Mouse (Mus musculus): ENCODE measurements around the gene Mr1. TPM values are rescaled to one million over a fixed set of nuclear protein-coding genes. Genes with fewer than 3 reads are reported as not detected.

Mr1 gene
- polyA plus RNA-seq, 1 experiment from 2014 or later = 1.3 TPM

DNA sequence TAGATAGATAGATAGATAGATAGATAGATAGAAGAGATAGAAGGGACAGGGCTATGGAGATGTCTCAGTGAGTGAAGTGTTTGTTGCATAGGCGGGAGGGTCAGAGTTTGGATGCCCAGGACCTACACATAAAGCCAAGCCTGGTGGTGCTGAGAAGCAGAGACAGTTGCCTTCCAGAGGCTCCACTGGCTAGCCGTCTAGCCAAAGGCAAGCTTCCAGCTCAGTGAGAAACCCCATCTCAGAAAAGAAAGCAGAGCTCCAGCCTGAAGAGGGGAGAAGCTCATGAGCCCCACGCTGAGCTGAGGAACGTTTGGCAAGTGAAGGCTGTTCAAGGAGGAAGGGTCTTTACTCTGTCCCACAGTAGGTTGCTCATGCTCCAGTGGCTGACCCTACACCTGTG is 44.0 kb downstream of the Mr1 start:
- H3K9ac ChIP-seq = no peak overlapping the region
- no peaks in the 10 kb centered on the region for H3K9me3 ChIP-seq
- 84% methylated on average over 4 of the region's 4 CpGs for WGBS
- H3K27me3 ChIP-seq = no peaks in the 10 kb centered on the region
- no peaks in the 10 kb centered on the region for H3K36me3 ChIP-seq
- H3K4me3 ChIP-seq = no peak overlapping the region
- no peak overlapping the region for H3K4me2 ChIP-seq
- H3K27ac ChIP-seq (replicated peaks) = no peak overlapping the region
- peaks cover 11% of the 10 kb centered on the region for H3K4me1 ChIP-seq (replicated peaks)
- ATAC-seq (ENCODE audit: low read depth) = no peak

DNA sequence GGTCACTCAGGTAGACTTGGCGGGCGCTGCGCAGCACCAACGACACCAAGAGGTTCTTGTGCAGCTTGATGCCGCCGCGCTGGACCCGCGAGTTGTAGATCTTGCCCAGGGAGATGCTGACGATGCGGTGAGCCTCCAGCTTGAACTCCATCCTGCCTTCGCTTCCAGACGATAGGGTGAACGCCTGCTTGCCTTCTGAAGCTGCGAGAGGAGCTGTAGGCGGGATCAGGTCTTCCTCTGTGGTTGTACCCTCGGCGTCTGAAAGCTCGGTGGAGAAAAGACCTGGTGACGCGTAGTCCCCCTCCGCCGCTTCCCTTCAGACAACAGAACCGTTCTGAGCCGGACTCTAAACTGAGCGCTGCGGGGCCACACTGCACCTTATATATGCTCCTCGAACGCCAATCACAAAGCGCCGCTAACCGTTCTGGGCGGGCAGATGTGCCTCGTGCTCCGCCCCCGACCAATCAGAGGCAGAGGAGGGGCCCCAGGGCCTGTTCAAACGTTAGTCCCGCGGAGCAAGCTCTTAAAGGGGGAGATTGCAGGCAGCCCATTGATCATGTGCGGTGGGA is 47.2 kb downstream of the Mr1 start, which contains the start of gene Ier5:
Ier5 (minus strand) TSS at position 357 of the 569 bp plus-strand sequence.
- Histone ChIP-seq H3K27me3 (no peaks in the 10 kb centered on the region), H3K36me3 (no peaks in the 10 kb centered on the region), H3K27ac (replicated peaks) (peak within 1 kb of the TSS; percentile 89), H3K4me2 (peak within 1 kb of the TSS; percentile 86), H3K4me3 (peak within 1 kb of the TSS; percentile 99), H3K4me1 (replicated peaks) (peaks cover 36% of the 10 kb centered on the region), H3K9me3 (no peaks in the 10 kb centered on the region), H3K9ac (peak within 1 kb of the TSS; percentile 100)
- under 1% methylated on average over 40 of the region's 40 CpGs for WGBS
- ATAC-seq (ENCODE audit: low read depth) = peak; percentile 98

DNA sequence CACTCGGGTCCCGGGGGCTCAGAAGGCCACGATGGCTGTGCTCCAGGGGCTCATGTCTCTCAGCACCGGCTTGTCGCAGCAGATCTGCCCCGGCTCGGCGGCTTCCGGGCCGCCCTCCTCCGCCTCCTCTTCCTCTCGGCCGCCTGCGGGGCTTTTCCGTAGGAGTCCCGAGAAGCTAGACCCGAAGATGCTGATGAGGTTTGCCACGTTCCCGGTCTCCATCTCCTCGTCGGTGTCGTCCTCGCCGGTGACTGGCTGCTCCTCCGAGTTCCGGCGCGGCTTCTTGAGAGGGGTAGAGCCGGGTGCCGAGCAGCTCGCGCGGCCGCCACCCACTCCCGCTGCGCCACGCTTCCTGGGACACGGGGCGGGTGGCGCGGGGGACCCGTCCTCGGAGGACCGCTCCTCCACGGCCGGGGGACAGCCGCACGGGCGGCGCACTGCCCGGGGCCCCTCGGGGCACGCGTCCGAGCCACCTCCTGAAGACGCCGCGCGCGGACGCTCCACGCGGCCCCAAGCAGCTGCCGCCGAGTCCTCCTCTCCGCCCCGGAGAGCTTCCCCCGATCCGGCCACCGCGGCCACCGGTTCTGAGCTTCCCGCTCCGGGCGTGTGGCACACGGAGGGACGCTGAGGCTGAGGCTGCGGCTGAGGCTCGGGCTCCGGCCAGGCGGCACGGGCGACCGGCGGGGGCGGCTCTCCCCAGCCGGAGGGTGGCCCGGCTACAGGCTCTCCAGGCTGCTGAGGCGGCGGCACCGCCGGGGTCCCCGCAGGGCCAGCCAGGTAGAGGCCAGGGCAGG is 47.9 kb downstream of the Mr1 start:
- no peaks in the 10 kb centered on the region for H3K9me3 ChIP-seq
- H3K4me1 ChIP-seq (replicated peaks) = peaks cover 43% of the 10 kb centered on the region
- H3K36me3 ChIP-seq = no peaks in the 10 kb centered on the region
- H3K4me2 ChIP-seq = peak overlapping the region; percentile 86
- peak overlapping the region; percentile 100 for H3K9ac ChIP-seq
- peak overlapping the region; percentile 99 for H3K4me3 ChIP-seq
- peak overlapping the region; percentile 89 for H3K27ac ChIP-seq (replicated peaks)
- H3K27me3 ChIP-seq = no peaks in the 10 kb centered on the region
- under 1% methylated on average over 89 of the region's 93 CpGs for WGBS
- ATAC-seq (ENCODE audit: low read depth) = peak; percentile 79

DNA sequence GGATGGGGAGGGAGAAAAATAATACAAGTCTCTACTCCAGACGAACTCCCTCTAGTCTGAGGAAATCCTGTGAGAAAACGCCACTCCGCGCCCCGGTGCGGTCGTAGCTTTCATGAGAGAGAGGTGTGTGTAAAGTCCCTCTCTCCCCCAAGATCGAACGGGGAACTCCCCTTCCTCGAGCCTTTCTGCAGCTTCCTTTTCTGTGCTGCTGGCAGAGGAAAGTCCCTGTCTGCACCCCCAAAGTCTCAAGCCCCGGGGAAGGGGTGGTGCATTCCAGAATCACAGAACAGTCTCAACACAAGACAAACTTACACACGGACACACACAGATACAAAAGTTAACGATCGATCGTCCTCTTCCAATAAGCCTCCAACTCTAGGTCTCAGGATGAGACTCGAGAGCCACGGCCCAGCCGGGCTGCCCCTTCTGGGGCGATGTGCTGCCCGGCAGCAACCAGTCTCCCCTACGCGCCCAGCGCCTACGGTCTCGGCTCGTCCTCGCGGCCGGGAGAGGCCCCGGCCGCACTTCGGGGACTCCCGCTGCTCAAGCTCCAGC is 48.6 kb downstream of the Mr1 start:
- Histone ChIP-seq H3K4me3 (peak overlapping the region; percentile 99), H3K4me1 (replicated peaks) (peaks cover 49% of the 10 kb centered on the region), H3K4me2 (peak overlapping the region; percentile 86), H3K27ac (replicated peaks) (peak overlapping the region; percentile 89), H3K9me3 (no peaks in the 10 kb centered on the region), H3K27me3 (no peaks in the 10 kb centered on the region), H3K36me3 (no peaks in the 10 kb centered on the region), H3K9ac (peak overlapping the region; percentile 100)
- no peak for ATAC-seq (ENCODE audit: low read depth)
- 0% methylated on average over 33 of the region's 33 CpGs for whole genome bisulfite sequencing

DNA sequence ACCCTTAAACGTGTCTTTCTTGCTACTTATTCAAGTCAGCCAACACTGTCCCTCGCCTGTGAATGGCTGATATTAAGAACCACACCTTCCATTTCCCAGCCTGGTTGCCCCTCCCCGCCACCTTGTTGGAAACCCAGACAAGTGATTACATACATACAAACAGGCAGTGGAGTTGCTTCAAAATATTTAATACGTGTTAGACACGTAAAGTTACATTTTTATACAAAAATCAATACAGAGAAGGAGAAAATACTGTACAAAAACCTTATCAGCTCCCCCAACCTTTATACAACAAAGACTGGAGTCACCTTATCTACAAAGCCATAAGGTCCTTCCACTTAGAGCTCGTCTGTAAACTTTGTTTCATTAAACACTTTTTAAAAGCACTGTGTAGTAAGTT is 49.3 kb downstream of the Mr1 start:
- no peak for ATAC-seq (ENCODE audit: low read depth)
- Histone ChIP-seq H3K9ac (peak overlapping the region; percentile 100), H3K4me3 (peak overlapping the region; percentile 99), H3K9me3 (no peaks in the 10 kb centered on the region), H3K4me1 (replicated peaks) (peaks cover 56% of the 10 kb centered on the region), H3K4me2 (peak overlapping the region; percentile 86), H3K27me3 (no peaks in the 10 kb centered on the region), H3K27ac (replicated peaks) (peak overlapping the region; percentile 89), H3K36me3 (no peaks in the 10 kb centered on the region)
- 33% methylated on average over 6 of the region's 6 CpGs for WGBS

DNA sequence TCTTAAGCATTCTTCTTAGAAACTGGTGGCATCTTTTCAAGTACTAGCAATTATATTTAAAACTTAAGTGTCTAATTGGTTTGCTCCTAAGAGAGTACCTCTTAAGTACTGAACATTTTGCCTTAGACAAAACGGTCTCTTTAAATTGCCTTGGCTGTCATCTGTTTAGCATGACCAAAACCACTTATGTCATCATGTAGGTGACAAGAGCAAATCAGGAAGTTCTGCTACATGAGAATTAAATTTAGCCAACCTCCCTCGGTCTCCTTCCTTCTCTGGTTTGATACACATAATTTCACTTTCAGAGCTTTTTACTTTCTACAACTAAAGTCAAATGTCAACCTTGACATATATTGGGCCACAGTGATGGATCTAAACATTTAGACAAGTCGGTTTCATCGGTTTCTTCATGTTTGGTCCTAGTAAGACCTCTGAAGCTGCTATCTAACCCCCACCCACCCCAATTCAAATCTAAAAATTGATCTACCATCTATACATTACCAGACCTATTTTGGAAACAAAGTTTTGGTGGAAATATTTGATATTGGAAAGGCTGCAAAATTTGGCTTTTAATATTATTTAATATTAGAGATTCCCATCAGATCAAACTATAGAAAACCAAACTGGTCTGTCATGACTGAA is 49.9 kb downstream of the Mr1 start:
- Histone ChIP-seq H3K27me3 (no peaks in the 10 kb centered on the region), H3K4me2 (peak overlapping the region; percentile 86), H3K4me3 (peak overlapping the region; percentile 99), H3K36me3 (no peaks in the 10 kb centered on the region), H3K9ac (peak overlapping the region; percentile 100; the same call in 1 of the 2 replicates), H3K27ac (replicated peaks) (no peak overlapping the region), H3K4me1 (replicated peaks) (peaks cover 62% of the 10 kb centered on the region), H3K9me3 (no peaks in the 10 kb centered on the region)
- no peak for ATAC-seq (ENCODE audit: low read depth)
- WGBS = 80% methylated on average over 4 of the region's 4 CpGs

DNA sequence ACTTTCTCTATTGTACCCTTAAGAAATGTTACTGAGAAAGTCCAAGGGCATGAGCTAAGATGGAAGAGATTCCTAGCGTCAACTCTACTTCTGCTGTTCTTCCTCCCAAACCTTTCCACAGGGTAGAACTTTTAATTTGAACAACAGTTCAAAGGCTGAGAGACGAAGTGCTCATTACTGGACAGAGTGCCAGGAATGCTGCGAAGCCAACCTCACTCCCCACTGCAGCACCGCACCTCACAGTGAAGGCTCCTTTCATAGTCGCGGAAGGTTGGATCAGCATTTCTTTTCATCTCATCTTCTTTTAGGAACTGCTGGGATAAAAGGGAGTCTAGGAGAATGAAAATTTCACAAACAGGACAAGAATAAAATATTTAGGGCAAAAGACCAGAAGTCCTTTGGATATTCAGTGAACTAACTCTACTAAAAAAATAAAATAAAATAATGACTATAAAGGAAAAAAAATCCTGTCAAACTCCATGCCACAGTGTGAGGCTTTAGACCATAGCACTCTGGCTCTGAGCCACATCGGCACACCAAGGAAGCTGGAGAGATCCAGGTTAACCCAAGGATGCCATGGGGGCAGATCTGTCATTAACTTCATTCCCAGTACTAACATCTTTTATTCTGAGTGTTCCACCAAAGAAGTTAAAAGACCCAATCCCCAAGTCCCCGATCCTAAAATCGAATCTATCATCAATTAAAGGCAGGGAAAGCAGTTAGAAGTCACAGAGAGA is 52.5 kb downstream of the Mr1 start:
- no peaks in the 10 kb centered on the region for H3K9me3 ChIP-seq
- ATAC-seq (ENCODE audit: low read depth) = no peak
- no peaks in the 10 kb centered on the region for H3K36me3 ChIP-seq
- H3K9ac ChIP-seq = no peak overlapping the region
- H3K4me3 ChIP-seq = no peak overlapping the region
- H3K27me3 ChIP-seq = no peaks in the 10 kb centered on the region
- no peak overlapping the region for H3K27ac ChIP-seq (replicated peaks)
- H3K4me1 ChIP-seq (replicated peaks) = peaks cover 63% of the 10 kb centered on the region
- 53% methylated on average over 9 of the region's 9 CpGs for WGBS
- no peak overlapping the region for H3K4me2 ChIP-seq

DNA sequence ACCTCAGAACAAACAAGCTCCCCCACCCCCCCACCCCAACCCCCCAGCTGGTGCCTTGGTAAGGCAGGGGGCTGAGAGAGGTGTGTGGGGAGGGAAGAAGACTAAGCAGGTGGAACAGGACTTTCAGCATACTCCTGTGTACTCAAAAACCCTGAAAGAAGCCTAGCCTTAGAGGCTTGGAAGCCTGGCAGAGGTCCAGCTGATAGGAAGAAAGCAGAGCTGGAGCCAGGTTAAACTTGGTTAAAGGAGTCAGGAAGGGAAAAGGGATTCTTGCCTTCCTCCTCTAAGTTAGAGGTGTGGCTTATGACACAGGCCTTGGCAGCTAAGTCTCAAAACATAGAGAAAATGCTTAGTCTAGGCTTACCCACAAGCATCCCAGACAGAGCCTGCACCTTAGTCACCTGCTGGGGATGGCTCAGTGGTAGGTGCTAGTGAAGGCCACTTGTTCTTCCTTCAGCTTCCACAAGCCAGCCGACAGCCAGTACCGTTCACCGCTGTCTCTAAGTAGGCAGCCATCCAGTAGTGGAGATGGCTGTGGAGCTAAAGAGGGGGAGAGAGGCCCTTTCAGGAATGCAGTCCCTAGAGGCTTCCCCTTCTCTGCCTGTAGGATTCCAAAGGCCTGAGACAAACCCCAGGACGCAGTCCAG is 53.3 kb downstream of the Mr1 start:
- Histone ChIP-seq H3K36me3 (no peaks in the 10 kb centered on the region), H3K4me2 (no peak overlapping the region), H3K4me1 (replicated peaks) (peaks cover 63% of the 10 kb centered on the region), H3K27me3 (no peaks in the 10 kb centered on the region), H3K9me3 (no peaks in the 10 kb centered on the region), H3K4me3 (no peak overlapping the region), H3K9ac (no peak overlapping the region), H3K27ac (replicated peaks) (0 out of 2 replicates have a peak overlapping the region, but pooled peaks have one; percentile 79)
- 30% methylated on average over 4 of the region's 4 CpGs for WGBS
- ATAC-seq (ENCODE audit: low read depth) = peak; percentile 34; the same call in 1 of the 2 replicates

DNA sequence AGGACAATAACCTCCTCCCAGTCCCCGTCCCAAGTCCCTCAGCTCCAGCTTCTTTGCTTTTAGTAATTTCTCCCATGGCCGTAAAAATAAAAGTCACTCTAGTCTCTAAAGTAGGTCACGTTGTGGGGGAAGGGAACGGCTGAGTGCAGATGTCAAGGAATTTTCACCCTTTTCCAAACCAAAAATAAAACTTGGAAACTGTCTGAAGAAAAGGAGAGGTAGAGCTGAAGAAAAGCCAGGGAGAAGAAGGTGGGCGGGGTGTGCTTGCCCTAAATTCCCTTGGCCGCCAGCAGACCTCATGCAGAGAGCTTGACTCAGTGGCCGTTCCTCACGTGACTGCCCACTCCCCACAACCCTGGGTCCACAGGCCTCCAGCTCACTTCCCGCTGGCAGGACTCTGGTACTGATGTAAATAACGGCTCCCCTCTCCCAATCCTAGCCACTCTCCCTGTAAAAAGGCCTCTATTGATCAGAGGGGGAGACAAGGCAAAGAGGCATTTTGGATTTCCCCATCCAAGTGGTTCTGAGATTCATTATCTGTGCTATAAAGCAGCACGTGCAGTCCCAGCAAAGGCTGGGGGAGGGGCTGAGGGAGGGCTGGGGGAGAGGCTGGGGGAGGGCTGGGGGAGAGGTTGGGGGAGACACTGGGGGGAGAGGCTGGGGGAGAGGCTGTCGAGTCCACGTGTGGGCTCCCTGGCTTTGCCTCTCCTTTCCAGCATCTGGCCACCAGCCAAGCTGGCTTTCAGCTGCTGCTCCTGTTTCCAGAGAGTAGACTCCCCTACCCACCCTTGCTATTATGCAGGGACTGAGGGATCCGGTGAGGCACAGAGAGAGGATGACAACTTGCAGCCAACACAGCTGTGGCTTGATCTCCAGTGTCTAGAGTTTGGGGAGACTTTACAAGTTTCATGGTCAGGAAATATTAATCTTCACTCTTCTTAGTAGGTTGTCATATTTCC is 54.5 kb downstream of the Mr1 start:
- Histone ChIP-seq H3K9ac (peak overlapping the region; percentile 53; the same call in 1 of the 2 replicates), H3K4me3 (no peak overlapping the region), H3K9me3 (no peaks in the 10 kb centered on the region), H3K4me2 (peak overlapping the region; percentile 22; the same call in 1 of the 2 replicates), H3K36me3 (no peaks in the 10 kb centered on the region), H3K27ac (replicated peaks) (peak overlapping the region; percentile 79), H3K27me3 (no peaks in the 10 kb centered on the region), H3K4me1 (replicated peaks) (peaks cover 56% of the 10 kb centered on the region)
- 13% methylated on average over 14 of the region's 14 CpGs for WGBS
- ATAC-seq (ENCODE audit: low read depth) = peak; percentile 86

DNA sequence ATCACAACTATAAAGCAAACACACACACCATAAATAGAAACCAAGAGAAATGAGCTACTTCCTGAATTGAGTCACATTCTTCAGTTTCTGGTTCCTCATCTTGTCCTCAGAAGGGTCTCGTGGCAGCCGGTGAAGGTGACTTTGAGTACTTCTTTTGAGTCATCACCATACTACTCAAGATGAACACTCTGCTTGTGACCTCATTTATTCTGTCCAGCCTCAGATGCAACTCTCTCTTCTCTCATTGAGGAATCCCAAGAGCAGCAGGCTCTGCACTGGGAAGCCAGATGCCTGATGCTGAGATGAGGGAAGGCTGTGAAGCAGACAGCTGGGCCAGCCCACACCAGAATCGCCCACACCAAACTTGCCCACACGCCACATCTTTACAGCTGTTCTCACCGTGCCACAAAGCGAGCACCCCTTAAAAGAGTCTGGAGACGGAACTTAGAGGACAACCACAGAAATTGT is 55.2 kb downstream of the Mr1 start:
- no peaks in the 10 kb centered on the region for H3K9me3 ChIP-seq
- H3K36me3 ChIP-seq = no peaks in the 10 kb centered on the region
- H3K27ac ChIP-seq (replicated peaks) = peak overlapping the region; percentile 79; the same call in 1 of the 2 replicates
- H3K9ac ChIP-seq = no peak overlapping the region
- H3K27me3 ChIP-seq = no peaks in the 10 kb centered on the region
- WGBS = 57% methylated on average over 7 of the region's 7 CpGs
- no peak overlapping the region for H3K4me2 ChIP-seq
- H3K4me3 ChIP-seq = no peak overlapping the region
- peaks cover 56% of the 10 kb centered on the region for H3K4me1 ChIP-seq (replicated peaks)
- no peak for ATAC-seq (ENCODE audit: low read depth)

All from neural tube, embryonic 13.5 days (tissue).